Mouse (Mus musculus) brain, embryonic 14.5 days (tissue): ENCODE measurements around the gene Rec8. TPM values are rescaled to one million over a fixed set of nuclear protein-coding genes. Genes with fewer than 3 reads are reported as not detected.
A peak's percentile ranks its signal among the peaks of the same experiment; 100 is the strongest.

ENCODE experiments used
- DNase-seq: peaks from one replicate; pipeline ENCODE4 v3.0.0-alpha.2; 2011; ENCODE audit warnings: low read depth
- CTCF ChIP-seq: fragments of 200-500 bp; IDR thresholded peaks from 2 replicates; pipeline ENCODE4 v1.5.1; 2012; ENCODE audit warnings: inconsistent platforms, mild to moderate bottlenecking, moderate library complexity, borderline replicate concordance; ENCODE audit not compliant: insufficient read depth, insufficient read length; ENCODE audit errors: extremely low read depth
- POLR2A ChIP-seq: fragments of 200-500 bp; IDR thresholded peaks from 2 replicates; pipeline ENCODE4 v1.6.1; 2012; ENCODE audit warnings: mild to moderate bottlenecking, inconsistent platforms, borderline replicate concordance; ENCODE audit not compliant: poor library complexity, insufficient read depth, insufficient read length, severe bottlenecking; ENCODE audit errors: extremely low read depth
- polyA plus RNA-seq: library from polyadenylated mRNA; depleted of rRNA; stranded (reverse); fragments of >200 nt; gene quantifications from 2 replicates; pipeline ENCODE4 v1.2.3, GENCODE M21; 2012; rRNA removed

Rec8 gene
- polyA plus RNA-seq, 1 experiment = 15.9 TPM

DNA sequence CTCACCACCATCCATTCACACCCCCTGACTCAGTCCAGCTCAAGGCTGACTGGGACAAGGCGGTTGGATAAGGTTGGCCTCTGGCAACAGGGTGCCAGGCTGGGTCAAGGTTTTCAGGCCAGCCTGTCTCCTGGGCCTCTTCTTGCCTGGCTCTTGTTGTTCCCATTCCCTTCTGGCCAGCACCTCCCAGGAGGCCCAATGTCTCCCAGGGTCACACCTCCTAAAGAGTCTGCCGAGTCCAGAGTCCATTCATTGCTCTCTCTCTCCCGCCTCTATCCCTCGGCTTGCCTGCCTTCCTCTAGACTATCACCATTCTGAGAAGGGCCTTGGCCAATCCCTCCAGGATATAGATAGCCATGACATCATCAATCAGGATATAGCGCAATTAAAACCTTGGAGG is 40.2 kb downstream of the Rec8 start:
- no peak for TF ChIP-seq CTCF
- TF ChIP-seq POLR2A = no peak
- no peak for DNase-seq

DNA sequence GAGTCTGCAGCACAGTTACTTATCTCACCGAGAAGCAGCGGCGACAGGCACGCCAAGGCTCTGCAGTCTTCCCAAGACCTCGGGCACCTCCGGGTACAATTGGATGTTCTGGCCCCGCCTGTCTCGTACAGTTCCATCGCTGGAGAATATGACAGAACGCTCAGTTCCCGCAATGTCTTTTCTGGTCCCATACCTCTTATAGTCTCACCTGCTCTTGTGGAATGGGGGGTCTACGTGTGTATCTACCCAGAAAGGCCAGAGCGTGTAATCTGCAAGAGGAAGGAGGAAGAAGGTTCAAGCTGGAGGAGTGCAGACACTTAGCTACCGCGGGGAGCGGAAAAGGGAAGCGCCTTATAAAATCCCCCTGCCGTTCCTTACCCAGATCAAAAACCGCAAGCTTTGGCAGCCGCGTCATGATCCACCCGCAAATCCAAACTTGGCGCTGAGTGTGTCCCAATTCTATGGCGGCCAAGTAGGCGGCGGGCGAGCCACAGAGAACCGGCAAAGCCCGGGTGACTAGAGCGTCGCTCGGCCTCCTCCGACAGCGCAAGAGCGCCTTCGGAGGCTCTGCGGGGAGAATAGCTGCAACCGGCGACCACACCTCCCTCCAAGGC is 42.2 kb downstream of the Rec8 start, which contains the start of gene Mdp1:
Gene Mdp1, minus strand, starts transcription at position 549 of the 614 bp plus-strand sequence.
- TF ChIP-seq POLR2A = peak; percentile 23; the same call in 1 of the 2 replicates
- TF ChIP-seq CTCF = peak; percentile 66
- peak; percentile 97 for DNase-seq

DNA sequence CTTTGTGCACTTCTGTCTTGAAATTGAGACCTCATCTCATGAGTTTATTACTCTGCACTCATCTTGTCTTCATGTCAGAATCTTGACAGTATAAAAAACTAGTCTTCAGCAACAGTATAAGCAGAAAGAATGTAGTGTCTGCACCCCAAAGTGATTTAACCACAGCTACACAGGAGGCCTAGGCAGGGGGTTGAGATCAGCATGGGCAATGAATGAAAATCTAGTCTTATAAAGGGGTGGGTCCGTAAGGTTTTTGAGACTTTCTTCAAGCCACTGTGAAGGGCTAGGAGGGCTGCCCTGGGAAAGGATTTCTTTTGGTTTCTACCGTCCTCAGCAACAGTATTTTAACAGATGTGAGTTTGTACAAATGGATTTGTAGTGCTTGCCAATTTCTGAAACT is 42.8 kb downstream of the Rec8 start:
- no peak for TF ChIP-seq POLR2A
- TF ChIP-seq CTCF = no peak
- no peak for DNase-seq

DNA sequence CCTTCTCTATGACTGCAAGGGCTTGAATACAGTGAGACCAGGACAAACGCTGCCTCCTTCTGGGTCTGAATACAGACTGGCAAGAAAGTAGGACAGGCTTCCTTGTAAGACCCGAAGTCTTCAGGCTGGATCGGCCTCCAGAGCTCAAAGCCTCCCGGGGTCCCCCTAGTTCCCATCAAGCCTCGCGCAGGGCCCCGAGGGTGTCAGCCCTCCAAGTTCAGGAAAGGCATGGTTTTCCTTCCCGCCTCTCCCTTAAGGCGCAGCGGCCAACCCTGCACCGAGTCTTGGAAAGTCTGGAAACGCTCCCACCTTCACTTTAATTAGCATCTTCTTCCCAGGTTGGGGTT is 53.6 kb downstream of the Rec8 start:
- DNase-seq = no peak
- TF ChIP-seq POLR2A = no peak
- TF ChIP-seq CTCF = no peak

DNA sequence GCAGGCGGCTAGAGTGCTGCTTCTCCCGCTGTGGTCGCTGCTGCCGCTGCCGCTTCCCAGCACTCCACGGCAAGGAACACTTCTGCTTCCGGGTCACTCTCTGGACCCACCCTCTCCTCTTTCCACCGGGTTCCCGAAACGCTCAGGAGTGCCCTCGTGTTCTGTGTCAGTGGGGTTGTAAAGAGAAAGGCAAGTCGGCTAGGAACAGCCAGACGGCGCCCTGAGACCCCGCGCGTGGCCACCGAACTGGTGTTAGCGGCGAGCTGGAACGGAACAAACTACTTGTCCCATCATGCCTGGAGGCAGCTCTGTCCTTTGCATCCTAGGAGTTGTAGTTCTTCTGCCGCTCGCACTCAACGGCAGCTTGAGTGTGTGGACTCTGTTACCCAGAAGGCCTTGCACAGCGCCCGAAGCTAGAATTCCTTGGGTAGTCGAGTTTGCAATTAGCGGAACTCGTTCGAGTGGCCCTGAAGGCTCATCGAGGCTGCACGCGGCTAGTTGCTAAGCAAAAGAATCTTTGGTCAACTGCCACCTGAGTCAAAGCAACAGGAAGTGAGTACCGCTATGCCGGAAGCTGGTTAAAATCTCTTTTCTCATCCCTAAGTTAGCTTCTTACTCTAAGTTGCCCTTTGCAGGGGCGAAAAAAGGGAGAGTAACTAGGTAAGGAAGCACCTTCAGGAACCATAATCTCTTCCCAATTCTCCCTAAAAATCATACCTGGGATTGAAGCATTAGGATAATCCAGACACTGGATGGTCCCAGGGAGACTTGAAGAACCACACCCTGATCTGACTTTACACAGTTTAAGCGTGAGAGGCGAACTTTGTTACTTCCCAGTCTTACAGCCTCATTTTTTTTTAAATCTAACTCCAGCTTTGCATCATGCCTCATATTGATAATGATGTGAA is 54.2 kb downstream of the Rec8 start, which contains the start of the genes Gmpr2 and Nedd8:
Gene Gmpr2, plus strand, starts transcription at position 109 of the 908 bp plus-strand sequence.
Gene Nedd8, minus strand, starts transcription at position 292 of the 908 bp plus-strand sequence.
- TF ChIP-seq POLR2A = peak; percentile 30; the same call in 1 of the 2 replicates
- TF ChIP-seq CTCF = no peak
- DNase-seq = peak; percentile 99

DNA sequence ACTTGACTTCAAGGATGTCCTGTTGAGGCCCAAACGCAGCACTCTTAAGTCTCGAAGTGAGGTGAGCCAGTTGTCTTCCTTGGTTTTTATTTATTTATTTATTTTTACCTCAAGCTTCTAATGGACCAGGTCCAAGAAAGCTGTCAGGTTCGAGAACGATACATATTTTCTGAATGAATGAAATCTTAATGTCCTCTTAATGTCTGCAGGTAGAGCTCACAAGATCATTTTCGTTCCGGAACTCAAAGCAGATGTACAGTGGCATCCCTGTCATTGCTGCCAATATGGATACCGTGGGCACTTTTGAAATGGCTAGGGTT is 54.9 kb downstream of the Rec8 start:
- TF ChIP-seq CTCF (no peak), POLR2A (no peak)
- DNase-seq = no peak

Other genes starting within 250 kb of the Rec8 start
- 16.0 and 25.6 TPM in 2 replicates for gene Dhrs4, start 139.3 kb upstream of the Rec8 start, polyA plus RNA-seq
- gene Carmil3, start 127.4 kb upstream of the Rec8 start, polyA plus RNA-seq = 178 and 292 TPM in 2 replicates
- 6.7 and 9.5 TPM in 2 replicates for gene Cpne6, start 107.6 kb upstream of the Rec8 start, polyA plus RNA-seq
- gene Nrl, start 93.1 kb upstream of the Rec8 start, polyA plus RNA-seq = 0.56 and 0.69 TPM in 2 replicates
- 21.5 and 23.2 TPM in 2 replicates for gene Pck2, start 77.8 kb upstream of the Rec8 start, polyA plus RNA-seq
- 111 and 112 TPM in 2 replicates for gene Dcaf11, start 58.0 kb upstream of the Rec8 start, polyA plus RNA-seq
- 0.92 and 1.3 TPM in 2 replicates for gene A730061H03Rik, start 57.6 kb upstream of the Rec8 start, polyA plus RNA-seq
- gene Fitm1, start 42.4 kb upstream of the Rec8 start, polyA plus RNA-seq = 0.19 and 0.38 TPM in 2 replicates
- gene Psme1, start 39.9 kb upstream of the Rec8 start, polyA plus RNA-seq = 94.1 and 98.3 TPM in 2 replicates
- gene Emc9, start 32.7 kb upstream of the Rec8 start, polyA plus RNA-seq = 14.5 and 20.9 TPM in 2 replicates
- gene Psme2, start 26.9 kb upstream of the Rec8 start, polyA plus RNA-seq = 65.9 and 76.2 TPM in 2 replicates
- 25.1 and 30.4 TPM in 2 replicates for gene Rnf31, start 26.3 kb upstream of the Rec8 start, polyA plus RNA-seq
- gene Irf9, start 14.5 kb upstream of the Rec8 start, polyA plus RNA-seq = 23.5 and 26.2 TPM in 2 replicates
- gene Ipo4, start 17.9 kb downstream of the Rec8 start, polyA plus RNA-seq = 182 and 184 TPM in 2 replicates
- 8.4 and 8.8 TPM in 2 replicates for gene Gm49378, start 19.9 kb downstream of the Rec8 start, polyA plus RNA-seq
- gene Tm9sf1, start 25.8 kb downstream of the Rec8 start, polyA plus RNA-seq = 44.9 and 45.8 TPM in 2 replicates
- gene Tssk4, start 32.1 kb downstream of the Rec8 start, polyA plus RNA-seq = 1.2 and 1.8 TPM in 2 replicates
- gene Mdp1, start 42.5 kb downstream of the Rec8 start, polyA plus RNA-seq = 45.8 and 51.0 TPM in 2 replicates
- 32.8 and 41.3 TPM in 2 replicates for gene Gmpr2, start 53.9 kb downstream of the Rec8 start, polyA plus RNA-seq
- gene Nedd8, start 54.1 kb downstream of the Rec8 start, polyA plus RNA-seq = 351 and 412 TPM in 2 replicates
- 23.2 and 31.9 TPM in 2 replicates for gene Tinf2, start 63.8 kb downstream of the Rec8 start, polyA plus RNA-seq
- 0.96 and 1.2 TPM in 2 replicates for gene Tgm1, start 95.9 kb downstream of the Rec8 start, polyA plus RNA-seq
- 64.9 and 72.8 TPM in 2 replicates for gene Rabggta, start 104.2 kb downstream of the Rec8 start, polyA plus RNA-seq
- gene Dhrs1, start 127.7 kb downstream of the Rec8 start, polyA plus RNA-seq = 67.1 and 88.2 TPM in 2 replicates
- 24.6 and 27.9 TPM in 2 replicates for gene Nop9, start 127.7 kb downstream of the Rec8 start, polyA plus RNA-seq
- 0.60 and 0.76 TPM in 2 replicates for gene Cideb, start 140.4 kb downstream of the Rec8 start, polyA plus RNA-seq
- 0.29 and 0.38 TPM in 2 replicates for gene Ltb4r2, start 143.4 kb downstream of the Rec8 start, polyA plus RNA-seq
- gene Ltb4r1, start 147.9 kb downstream of the Rec8 start, polyA plus RNA-seq = 0.45 and 0.71 TPM in 2 replicates
- gene Adcy4, start 166.1 kb downstream of the Rec8 start, polyA plus RNA-seq = 3.5 and 7.8 TPM in 2 replicates
- 2.5 and 2.6 TPM in 2 replicates for gene Ripk3, start 170.8 kb downstream of the Rec8 start, polyA plus RNA-seq
- gene Nfatc4, start 205.1 kb downstream of the Rec8 start, polyA plus RNA-seq = 22.3 and 26.2 TPM in 2 replicates
- gene Nynrin, start 236.0 kb downstream of the Rec8 start, polyA plus RNA-seq = 14.1 and 24.1 TPM in 2 replicates